Mouse (Mus musculus): Measurements from ENCODE around the gene Pithd1. TPM values are rescaled to one million over a fixed set of nuclear protein-coding genes. Genes with fewer than 3 reads are reported as not detected.

The Pithd1 gene
- polyA plus RNA-seq, 1 experiment from 2014 or later = 44.8 TPM

DNA sequence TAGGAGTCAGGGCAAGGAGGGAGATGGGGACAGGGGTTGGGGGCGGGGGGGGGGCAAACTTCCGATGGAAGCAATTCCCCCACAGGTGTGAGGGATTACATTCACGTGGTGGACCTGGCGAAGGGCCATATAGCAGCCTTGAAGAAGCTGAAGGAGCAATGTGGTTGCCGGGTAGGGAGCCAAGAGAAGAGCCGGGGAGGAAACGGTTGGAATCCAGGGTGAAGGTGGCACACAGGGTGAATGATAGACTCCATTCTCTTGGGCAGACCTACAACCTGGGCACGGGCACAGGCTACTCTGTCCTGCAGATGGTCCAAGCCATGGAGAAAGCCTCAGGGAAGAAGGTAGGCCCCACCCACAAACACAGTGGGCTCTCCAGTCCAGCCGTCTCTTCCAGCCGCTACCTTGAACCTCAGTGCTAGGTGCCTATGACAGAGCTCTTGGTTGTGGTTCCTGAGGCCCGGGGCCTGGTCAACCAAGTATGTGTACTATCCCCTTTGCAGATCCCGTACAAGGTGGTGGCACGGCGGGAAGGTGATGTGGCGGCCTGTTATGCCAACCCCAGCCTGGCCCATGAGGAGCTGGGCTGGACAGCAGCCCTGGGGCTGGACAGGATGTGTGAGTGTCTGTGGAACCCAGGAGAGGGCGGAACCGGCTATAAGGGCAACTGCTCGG, 19.8 kb downstream of the Pithd1 start:
- peaks cover 29% of the 10 kb centered on the region for H3K36me3 ChIP-seq (ENCODE audit: control insufficient read depth, insufficient read depth, low read length)
- no peak overlapping the region for H3K4me3 ChIP-seq (replicated peaks; ENCODE audit: low read length)
- no peaks in the 10 kb centered on the region for H3K9me3 ChIP-seq (replicated peaks; ENCODE audit: control insufficient read depth, low read length)
- ATAC-seq (ENCODE audit: insufficient read depth, low FRiP score) = no peak
- H3K9ac ChIP-seq (ENCODE audit: low read length) = no peak overlapping the region
- H3K27me3 ChIP-seq (ENCODE audit: control insufficient read depth, insufficient read depth, low read length) = no peaks in the 10 kb centered on the region
- H3K4me1 ChIP-seq (ENCODE audit: control insufficient read depth, insufficient read depth, low read length) = peaks cover 26% of the 10 kb centered on the region
- WGBS = 86% methylated on average over 18 of the region's 18 CpGs
- H3K27ac ChIP-seq (ENCODE audit: low read length) = no peak overlapping the region
- H3K4me2 ChIP-seq (ENCODE audit: low read depth, low read length) = no peak overlapping the region

GRCm38 (mm10) chr4:135966283-135966682, 20.8 kb downstream of the Pithd1 start:
- H3K36me3 ChIP-seq (ENCODE audit: control insufficient read depth, insufficient read depth, low read length) = peaks cover 29% of the 10 kb centered on the region
- no peak overlapping the region for H3K4me2 ChIP-seq (ENCODE audit: low read depth, low read length)

GRCm38 (mm10) chr4:135965113-135965512, 22.0 kb downstream of the Pithd1 start:
- H3K4me1 ChIP-seq (ENCODE audit: control insufficient read depth, insufficient read depth, low read length) = peaks cover 17% of the 10 kb centered on the region
- no peak for ATAC-seq (ENCODE audit: insufficient read depth, low FRiP score)
- peak overlapping the region; percentile 84; the same call in 1 of the 2 replicates for H3K4me2 ChIP-seq (ENCODE audit: low read depth, low read length)

More at GRCm38 (mm10) chr4:135966283-135966682, 20.8 kb downstream of the Pithd1 start:
- H3K9ac ChIP-seq (ENCODE audit: low read length) = no peak overlapping the region
- WGBS = 90% methylated on average over 16 of the region's 16 CpGs
- H3K27ac ChIP-seq (ENCODE audit: low read length) = no peak overlapping the region
- H3K9me3 ChIP-seq (replicated peaks; ENCODE audit: control insufficient read depth, low read length) = no peaks in the 10 kb centered on the region
- peaks cover 19% of the 10 kb centered on the region for H3K4me1 ChIP-seq (ENCODE audit: control insufficient read depth, insufficient read depth, low read length)
- no peaks in the 10 kb centered on the region for H3K27me3 ChIP-seq (ENCODE audit: control insufficient read depth, insufficient read depth, low read length)
- no peak overlapping the region for H3K4me3 ChIP-seq (replicated peaks; ENCODE audit: low read length)
- ATAC-seq (ENCODE audit: insufficient read depth, low FRiP score) = no peak

DNA sequence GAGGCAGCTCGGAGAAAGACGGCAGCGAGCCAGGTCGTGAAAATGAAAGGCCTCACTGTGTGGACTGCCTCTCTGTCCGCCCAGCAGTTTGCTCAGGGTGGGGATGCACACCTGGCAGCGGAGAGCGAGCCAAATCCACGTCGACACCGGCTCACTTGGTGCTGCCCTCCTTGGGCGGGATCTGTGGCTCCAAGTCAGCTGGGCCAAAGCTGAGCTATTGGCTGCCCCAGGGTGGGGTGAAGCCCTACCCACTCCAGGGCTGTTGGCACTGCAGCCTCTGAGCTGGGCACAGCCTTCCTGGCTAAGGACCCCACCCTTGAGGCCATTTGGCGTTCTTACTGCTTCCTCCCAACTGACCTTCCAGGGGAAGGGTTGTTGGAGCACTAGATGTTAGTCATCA, 22.6 kb downstream of the Pithd1 start:
- ATAC-seq (ENCODE audit: insufficient read depth, low FRiP score) = peak; percentile 76
- Histone ChIP-seq H3K4me3 (replicated peaks; ENCODE audit: low read length) (peak overlapping the region; percentile 79), H3K27me3 (ENCODE audit: control insufficient read depth, insufficient read depth, low read length) (no peaks in the 10 kb centered on the region), H3K27ac (ENCODE audit: low read length) (peak overlapping the region; percentile 91), H3K4me2 (ENCODE audit: low read depth, low read length) (peak overlapping the region; percentile 84), H3K9ac (ENCODE audit: low read length) (peak overlapping the region; percentile 83), H3K36me3 (ENCODE audit: control insufficient read depth, insufficient read depth, low read length) (peaks cover 27% of the 10 kb centered on the region), H3K4me1 (ENCODE audit: control insufficient read depth, insufficient read depth, low read length) (peaks cover 17% of the 10 kb centered on the region), H3K9me3 (replicated peaks; ENCODE audit: control insufficient read depth, low read length) (no peaks in the 10 kb centered on the region)
- WGBS = 3% methylated on average over 12 of the region's 12 CpGs

More at GRCm38 (mm10) chr4:135965113-135965512, 22.0 kb downstream of the Pithd1 start:
- Histone ChIP-seq H3K9ac (ENCODE audit: low read length) (peak overlapping the region; percentile 83), H3K36me3 (ENCODE audit: control insufficient read depth, insufficient read depth, low read length) (peaks cover 29% of the 10 kb centered on the region), H3K4me3 (replicated peaks; ENCODE audit: low read length) (peak overlapping the region; percentile 79), H3K9me3 (replicated peaks; ENCODE audit: control insufficient read depth, low read length) (no peaks in the 10 kb centered on the region), H3K27ac (ENCODE audit: low read length) (peak overlapping the region; percentile 91), H3K27me3 (ENCODE audit: control insufficient read depth, insufficient read depth, low read length) (no peaks in the 10 kb centered on the region)
- WGBS = 80% methylated on average over 9 of the region's 9 CpGs

GRCm38 (mm10) chr4:135963457-135964193, 23.4 kb downstream of the Pithd1 start, which contains the start of gene Gale:
Gene Gale (plus strand): TSS chr4:135963727.
- WGBS = under 1% methylated on average over 56 of the region's 56 CpGs
- H3K36me3 ChIP-seq (ENCODE audit: control insufficient read depth, insufficient read depth, low read length) = peaks cover 26% of the 10 kb centered on the region

GRCm38 (mm10) chr4:135962946-135963345, 24.1 kb downstream of the Pithd1 start:
- peaks cover 17% of the 10 kb centered on the region for H3K4me1 ChIP-seq (ENCODE audit: control insufficient read depth, insufficient read depth, low read length)
- H3K27me3 ChIP-seq (ENCODE audit: control insufficient read depth, insufficient read depth, low read length) = no peaks in the 10 kb centered on the region
- peak overlapping the region; percentile 71 for H3K4me2 ChIP-seq (ENCODE audit: low read depth, low read length)
- H3K27ac ChIP-seq (ENCODE audit: low read length) = peak overlapping the region; percentile 94
- ATAC-seq (ENCODE audit: insufficient read depth, low FRiP score) = no peak
- 5% methylated on average over 15 of the region's 15 CpGs for WGBS
- peaks cover 26% of the 10 kb centered on the region for H3K36me3 ChIP-seq (ENCODE audit: control insufficient read depth, insufficient read depth, low read length)
- H3K9me3 ChIP-seq (replicated peaks; ENCODE audit: control insufficient read depth, low read length) = no peaks in the 10 kb centered on the region
- peak overlapping the region; percentile 79 for H3K4me3 ChIP-seq (replicated peaks; ENCODE audit: low read length)
- peak overlapping the region; percentile 88 for H3K9ac ChIP-seq (ENCODE audit: low read length)

More at GRCm38 (mm10) chr4:135963457-135964193, 23.4 kb downstream of the Pithd1 start, which contains the start of gene Gale:
- H3K4me3 ChIP-seq (replicated peaks; ENCODE audit: low read length) = peak within 1 kb of the TSS; percentile 79
- H3K9ac ChIP-seq (ENCODE audit: low read length) = peak within 1 kb of the TSS; percentile 88
- peak within 1 kb of the TSS; percentile 94 for H3K27ac ChIP-seq (ENCODE audit: low read length)
- H3K4me1 ChIP-seq (ENCODE audit: control insufficient read depth, insufficient read depth, low read length) = peaks cover 17% of the 10 kb centered on the region
- H3K4me2 ChIP-seq (ENCODE audit: low read depth, low read length) = peak within 1 kb of the TSS; percentile 84
- H3K9me3 ChIP-seq (replicated peaks; ENCODE audit: control insufficient read depth, low read length) = no peaks in the 10 kb centered on the region
- peak; percentile 91 for ATAC-seq (ENCODE audit: insufficient read depth, low FRiP score)
- H3K27me3 ChIP-seq (ENCODE audit: control insufficient read depth, insufficient read depth, low read length) = no peaks in the 10 kb centered on the region

DNA sequence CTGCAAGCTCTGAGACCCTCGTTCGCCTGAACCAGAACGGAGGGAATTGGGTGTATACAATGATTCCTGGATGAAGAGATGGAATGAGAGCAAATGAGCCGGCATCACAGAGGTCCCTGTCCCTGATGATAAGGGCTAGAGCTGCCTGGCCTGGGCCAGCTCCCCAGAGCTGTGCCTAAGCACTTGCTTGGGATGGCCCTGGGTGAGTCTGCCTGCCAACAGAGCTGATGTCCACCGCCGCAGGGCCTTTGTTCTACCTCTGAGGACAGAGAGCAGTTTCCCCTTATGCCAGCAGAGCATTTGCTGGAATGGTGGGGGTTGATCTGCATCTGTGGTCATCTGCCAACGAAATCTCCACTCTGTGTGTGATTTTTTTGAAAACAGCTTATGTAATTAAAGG, 24.9 kb downstream of the Pithd1 start:
- Histone ChIP-seq H3K27me3 (ENCODE audit: control insufficient read depth, insufficient read depth, low read length) (no peaks in the 10 kb centered on the region), H3K9ac (ENCODE audit: low read length) (no peak overlapping the region; the same call in 1 of the 2 replicates), H3K4me3 (replicated peaks; ENCODE audit: low read length) (no peak overlapping the region), H3K4me2 (ENCODE audit: low read depth, low read length) (no peak overlapping the region), H3K4me1 (ENCODE audit: control insufficient read depth, insufficient read depth, low read length) (peaks cover 17% of the 10 kb centered on the region), H3K9me3 (replicated peaks; ENCODE audit: control insufficient read depth, low read length) (no peaks in the 10 kb centered on the region), H3K27ac (ENCODE audit: low read length) (0 out of 2 replicates have a peak overlapping the region, but pooled peaks have one; percentile 94), H3K36me3 (ENCODE audit: control insufficient read depth, insufficient read depth, low read length) (peaks cover 21% of the 10 kb centered on the region)
- no peak for ATAC-seq (ENCODE audit: insufficient read depth, low FRiP score)
- 90% methylated on average over 7 of the region's 7 CpGs for WGBS

DNA sequence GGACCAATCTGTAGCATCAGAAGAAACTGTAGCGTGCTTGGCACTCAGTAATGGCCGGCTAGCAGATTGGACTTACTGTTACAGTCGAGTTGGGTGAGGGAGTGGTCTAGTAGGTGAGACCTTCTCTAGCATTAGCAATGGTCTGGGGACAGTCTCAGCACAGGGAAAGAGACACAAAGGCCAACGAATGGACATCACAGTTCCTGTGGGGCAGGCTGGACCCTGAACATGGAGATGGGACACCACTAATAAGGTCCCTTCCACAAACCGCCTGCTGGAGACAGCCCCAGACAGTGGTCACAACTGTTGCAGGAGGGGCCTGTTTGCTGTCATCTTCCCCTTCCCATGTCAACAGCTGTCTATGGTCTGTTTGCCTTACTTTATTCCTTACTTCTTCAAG, 25.4 kb downstream of the Pithd1 start:
- WGBS = 91% methylated on average over 5 of the region's 5 CpGs
- ATAC-seq (ENCODE audit: insufficient read depth, low FRiP score) = no peak
- H3K36me3 ChIP-seq (ENCODE audit: control insufficient read depth, insufficient read depth, low read length) = peaks cover 16% of the 10 kb centered on the region

DNA sequence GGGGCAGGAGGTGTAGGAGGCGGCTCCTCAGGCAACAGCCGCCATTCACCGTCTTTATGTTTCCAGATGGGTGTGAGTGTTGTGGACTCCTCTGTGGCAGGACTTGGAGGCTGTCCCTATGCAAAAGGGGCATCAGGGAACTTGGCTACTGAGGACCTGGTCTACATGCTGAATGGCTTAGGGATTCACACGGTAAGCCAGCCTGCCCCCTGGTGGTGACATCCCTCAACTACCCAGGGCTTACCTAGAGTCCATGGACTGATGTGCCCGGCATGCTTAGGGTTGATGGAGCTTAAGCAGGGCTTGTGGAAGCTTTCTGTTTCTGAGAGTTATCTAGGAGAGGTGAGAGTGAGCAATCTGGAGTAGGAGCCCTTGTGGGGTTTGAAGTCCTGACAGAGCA, 26.3 kb downstream of the Pithd1 start:
- no peak for ATAC-seq (ENCODE audit: insufficient read depth, low FRiP score)
- WGBS = 25% methylated on average over 5 of the region's 5 CpGs
- Histone ChIP-seq H3K27me3 (ENCODE audit: control insufficient read depth, insufficient read depth, low read length) (no peaks in the 10 kb centered on the region), H3K4me2 (ENCODE audit: low read depth, low read length) (no peak overlapping the region), H3K9ac (ENCODE audit: low read length) (no peak overlapping the region), H3K4me1 (ENCODE audit: control insufficient read depth, insufficient read depth, low read length) (peaks cover 17% of the 10 kb centered on the region), H3K36me3 (ENCODE audit: control insufficient read depth, insufficient read depth, low read length) (peaks cover 7% of the 10 kb centered on the region; the same call in 1 of the 2 replicates), H3K9me3 (replicated peaks; ENCODE audit: control insufficient read depth, low read length) (no peaks in the 10 kb centered on the region), H3K27ac (ENCODE audit: low read length) (no peak overlapping the region), H3K4me3 (replicated peaks; ENCODE audit: low read length) (no peak overlapping the region)

More for the DNA sequence above, 25.4 kb downstream of the Pithd1 start:
- H3K4me3 ChIP-seq (replicated peaks; ENCODE audit: low read length) = no peak overlapping the region
- peaks cover 17% of the 10 kb centered on the region for H3K4me1 ChIP-seq (ENCODE audit: control insufficient read depth, insufficient read depth, low read length)
- H3K4me2 ChIP-seq (ENCODE audit: low read depth, low read length) = no peak overlapping the region
- H3K9me3 ChIP-seq (replicated peaks; ENCODE audit: control insufficient read depth, low read length) = no peaks in the 10 kb centered on the region
- H3K27ac ChIP-seq (ENCODE audit: low read length) = no peak overlapping the region
- no peaks in the 10 kb centered on the region for H3K27me3 ChIP-seq (ENCODE audit: control insufficient read depth, insufficient read depth, low read length)
- H3K9ac ChIP-seq (ENCODE audit: low read length) = no peak overlapping the region

Measured in stomach, embryonic 16.5 days (tissue).